Mouse (Mus musculus) stomach, postnatal 0 days (tissue): ENCODE measurements around the gene Prss44.

Experiments used
- CTCF ChIP-seq: IDR thresholded peaks from 2 replicates; pipeline ENCODE4 v1.5.1; 2016; ENCODE audit warnings: antibody characterized with exemption, low read depth, mild to moderate bottlenecking, moderate library complexity
- EP300 ChIP-seq: optimal IDR thresholded peaks from 2 replicates; pipeline ENCODE3; 2016; ENCODE audit warnings: antibody characterized with exemption

DNA sequence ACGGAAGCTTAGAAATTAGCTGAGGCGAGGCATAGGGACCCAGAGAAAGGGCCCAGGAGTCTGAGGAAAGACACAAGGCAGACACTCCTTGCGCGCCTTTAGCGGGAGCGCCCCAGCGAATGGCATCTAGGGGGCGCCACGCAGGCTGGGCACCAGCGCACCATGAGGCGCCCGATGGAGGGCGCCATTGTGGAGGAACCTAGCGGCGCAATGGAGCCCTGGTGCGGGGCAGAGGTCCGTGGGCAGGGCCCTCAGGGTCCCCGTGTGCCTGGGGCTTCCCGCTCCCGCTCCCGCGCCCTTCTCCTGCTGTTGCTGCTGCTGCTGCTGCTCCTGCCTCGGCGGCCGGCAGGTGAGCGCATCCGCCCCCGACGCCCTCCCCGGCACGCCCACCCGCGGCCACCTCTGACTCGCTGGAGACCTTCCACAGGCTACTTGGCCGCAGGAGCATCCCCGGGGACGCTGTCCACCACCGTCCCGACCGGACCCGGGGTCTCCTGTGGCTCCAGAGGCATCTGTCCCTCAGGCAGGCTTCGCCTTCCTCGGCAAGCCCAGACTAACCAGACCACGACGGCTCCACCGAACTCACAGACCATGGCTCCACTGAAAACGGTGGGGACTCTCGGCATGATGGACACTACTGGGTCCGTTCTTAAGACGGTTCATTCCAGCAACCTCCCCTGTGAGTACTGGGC lies 44.1 kb downstream of the Prss44 start, which contains the start of gene Prss50:
- TF ChIP-seq CTCF (peak; percentile 68), EP300 (no peak)
